Mouse (Mus musculus): ENCODE results near the gene Fam47e. TPM values are rescaled to one million over a fixed set of nuclear protein-coding genes. Genes with fewer than 3 reads are reported as not detected.

Fam47e gene
- polyA plus RNA-seq, 1 experiment from 2014 or later = 0.43 TPM

DNA sequence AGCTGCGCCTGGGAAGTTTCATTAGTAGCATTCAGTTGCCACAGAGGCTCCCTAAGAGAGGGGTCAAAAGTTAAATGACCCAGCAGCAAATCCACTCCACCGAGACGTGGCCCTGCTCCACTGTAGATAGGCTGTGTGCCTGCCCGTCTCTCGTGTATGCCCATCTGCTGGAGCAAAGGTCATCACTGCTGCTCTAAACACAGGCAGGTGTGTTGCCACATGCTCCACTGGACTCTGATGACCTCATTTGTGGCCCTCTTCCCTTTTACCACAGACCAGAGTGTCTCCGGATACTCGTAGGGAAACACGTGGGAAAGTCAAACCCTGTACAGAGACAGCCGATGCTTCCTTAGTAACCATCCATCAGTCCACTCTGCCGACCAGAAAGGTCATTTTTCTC is 31.1 kb downstream of the Fam47e start:
- H3K4me2 ChIP-seq (ENCODE audit: low read length) = no peak overlapping the region
- H3K9me3 ChIP-seq (ENCODE audit: control insufficient read depth, low read length) = no peaks in the 10 kb centered on the region
- no peak overlapping the region for H3K4me3 ChIP-seq (replicated peaks; ENCODE audit: low read length)
- WGBS = 73% methylated on average over 10 of the region's 10 CpGs
- no peaks in the 10 kb centered on the region for H3K27me3 ChIP-seq (replicated peaks; ENCODE audit: control insufficient read depth, insufficient read depth, low read length)
- no peaks in the 10 kb centered on the region for H3K36me3 ChIP-seq (ENCODE audit: control insufficient read depth, insufficient read depth)
- ATAC-seq = no peak
- H3K9ac ChIP-seq (replicated peaks; ENCODE audit: low read depth, low read length) = no peak overlapping the region
- H3K4me1 ChIP-seq (replicated peaks; ENCODE audit: control insufficient read depth, insufficient read depth, low read length) = no peaks in the 10 kb centered on the region
- H3K27ac ChIP-seq (ENCODE audit: low read length) = no peak overlapping the region

- Histone ChIP-seq H3K9me3 (ENCODE audit: control insufficient read depth, low read length) (no peaks in the 10 kb centered on the region), H3K27ac (ENCODE audit: low read length) (no peak overlapping the region), H3K36me3 (ENCODE audit: control insufficient read depth, insufficient read depth) (no peaks in the 10 kb centered on the region), H3K4me3 (replicated peaks; ENCODE audit: low read length) (no peak overlapping the region), H3K4me2 (ENCODE audit: low read length) (no peak overlapping the region), H3K4me1 (replicated peaks; ENCODE audit: control insufficient read depth, insufficient read depth, low read length) (no peaks in the 10 kb centered on the region), H3K27me3 (replicated peaks; ENCODE audit: control insufficient read depth, insufficient read depth, low read length) (no peaks in the 10 kb centered on the region), H3K9ac (replicated peaks; ENCODE audit: low read depth, low read length) (no peak overlapping the region)
- WGBS = 84% methylated on average over 5 of the region's 5 CpGs
- ATAC-seq = no peak
These were observed 40.2 kb downstream of the Fam47e start for GRCm38 (mm10) chr5:92595026-92595425.

GRCm38 (mm10) chr5:92596865-92597264 is 42.0 kb downstream of the Fam47e start:
- ATAC-seq = no peak
- WGBS = 92% methylated on average over 8 of the region's 8 CpGs
- Histone ChIP-seq H3K4me3 (replicated peaks; ENCODE audit: low read length) (no peak overlapping the region), H3K36me3 (ENCODE audit: control insufficient read depth, insufficient read depth) (no peaks in the 10 kb centered on the region), H3K9me3 (ENCODE audit: control insufficient read depth, low read length) (no peaks in the 10 kb centered on the region), H3K4me2 (ENCODE audit: low read length) (no peak overlapping the region), H3K4me1 (replicated peaks; ENCODE audit: control insufficient read depth, insufficient read depth, low read length) (no peaks in the 10 kb centered on the region), H3K27me3 (replicated peaks; ENCODE audit: control insufficient read depth, insufficient read depth, low read length) (no peaks in the 10 kb centered on the region), H3K9ac (replicated peaks; ENCODE audit: low read depth, low read length) (no peak overlapping the region), H3K27ac (ENCODE audit: low read length) (no peak overlapping the region)

DNA sequence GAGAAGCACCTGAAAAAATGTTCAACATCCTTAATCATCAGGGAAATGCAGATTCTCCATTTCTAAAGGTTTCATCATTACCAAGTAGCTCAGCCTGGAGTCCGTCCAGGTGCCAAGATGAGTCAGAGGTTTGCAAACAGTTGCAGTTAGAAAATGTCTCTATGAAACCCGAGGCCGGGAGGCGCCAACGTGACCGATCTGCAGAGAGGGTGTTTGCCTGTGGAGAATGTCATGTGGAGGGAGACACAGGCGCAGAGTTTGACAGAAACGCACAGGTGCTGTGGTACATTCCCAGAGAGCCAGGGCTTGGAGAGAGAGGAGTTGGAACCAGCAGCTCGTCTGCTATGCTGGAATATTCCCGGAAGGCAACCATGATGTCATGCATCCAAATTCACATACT is 44.2 kb downstream of the Fam47e start:
- no peaks in the 10 kb centered on the region for H3K27me3 ChIP-seq (replicated peaks; ENCODE audit: control insufficient read depth, insufficient read depth, low read length)
- H3K4me2 ChIP-seq (ENCODE audit: low read length) = no peak overlapping the region
- no peaks in the 10 kb centered on the region for H3K36me3 ChIP-seq (ENCODE audit: control insufficient read depth, insufficient read depth)
- H3K27ac ChIP-seq (ENCODE audit: low read length) = no peak overlapping the region
- no peak overlapping the region for H3K4me3 ChIP-seq (replicated peaks; ENCODE audit: low read length)
- H3K4me1 ChIP-seq (replicated peaks; ENCODE audit: control insufficient read depth, insufficient read depth, low read length) = peaks cover 10% of the 10 kb centered on the region
- 84% methylated on average over 10 of the region's 10 CpGs for WGBS
- no peaks in the 10 kb centered on the region for H3K9me3 ChIP-seq (ENCODE audit: control insufficient read depth, low read length)
- ATAC-seq = no peak
- no peak overlapping the region for H3K9ac ChIP-seq (replicated peaks; ENCODE audit: low read depth, low read length)

DNA sequence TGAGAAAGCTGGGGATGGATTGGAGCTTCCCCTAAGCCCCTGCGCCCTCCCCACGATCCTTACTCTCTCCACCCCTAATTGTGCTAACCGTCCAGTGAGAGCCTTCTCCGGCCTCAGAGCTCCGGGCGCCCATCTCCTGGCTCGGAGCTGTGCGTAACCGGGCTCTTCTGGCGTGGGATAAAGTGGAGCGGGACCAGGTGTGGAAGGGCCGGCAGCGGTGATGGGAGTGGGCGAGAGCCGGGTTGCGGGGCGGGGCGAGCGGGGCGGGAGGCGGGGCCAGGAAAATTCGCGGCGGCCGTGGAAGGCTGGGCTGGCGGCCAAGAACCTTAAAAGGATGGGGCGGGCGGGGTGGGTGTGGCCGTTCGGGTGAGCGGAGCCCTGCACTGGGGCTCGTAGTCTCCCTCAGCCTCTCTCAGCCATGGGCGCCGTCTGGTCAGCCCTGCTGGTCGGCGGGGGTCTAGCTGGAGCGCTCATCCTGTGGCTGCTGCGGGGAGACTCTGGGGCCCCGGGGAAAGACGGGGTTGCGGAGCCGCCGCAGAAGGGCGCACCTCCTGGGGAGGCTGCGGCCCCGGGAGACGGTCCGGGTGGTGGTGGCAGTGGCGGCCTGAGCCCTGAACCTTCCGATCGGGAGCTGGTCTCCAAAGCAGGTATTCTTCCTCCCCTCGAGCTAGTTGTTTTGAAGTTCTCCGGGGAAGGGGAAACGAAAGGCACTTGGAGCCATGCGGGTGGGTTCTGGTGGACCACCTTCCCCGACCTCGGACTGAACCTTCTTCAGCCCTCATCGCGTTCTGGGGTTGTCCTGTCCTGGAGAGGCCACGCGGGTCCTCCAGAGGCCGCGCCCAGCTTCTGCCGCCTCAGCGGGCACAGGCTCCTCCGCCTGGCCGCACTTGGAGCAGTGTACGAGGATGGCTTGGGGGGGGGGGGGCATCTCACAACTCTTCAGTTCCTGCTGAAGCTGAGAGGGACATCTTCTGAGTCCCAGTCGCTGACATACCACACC is 48.1 kb downstream of the Fam47e start, which contains the start of gene Stbd1:
Stbd1 (plus strand) TSS at position 351 of the 1,000 bp plus-strand sequence.
- peaks cover 10% of the 10 kb centered on the region for H3K4me1 ChIP-seq (replicated peaks; ENCODE audit: control insufficient read depth, insufficient read depth, low read length)
- no peaks in the 10 kb centered on the region for H3K27me3 ChIP-seq (replicated peaks; ENCODE audit: control insufficient read depth, insufficient read depth, low read length)
- under 1% methylated on average over 65 of the region's 69 CpGs for WGBS
- peak within 1 kb of the TSS; percentile 98 for H3K4me2 ChIP-seq (ENCODE audit: low read length)
- ATAC-seq = peak; percentile 89
- no peaks in the 10 kb centered on the region for H3K36me3 ChIP-seq (ENCODE audit: control insufficient read depth, insufficient read depth)
- no peak within 1 kb of the TSS for H3K27ac ChIP-seq (ENCODE audit: low read length)
- no peaks in the 10 kb centered on the region for H3K9me3 ChIP-seq (ENCODE audit: control insufficient read depth, low read length)
- peak within 1 kb of the TSS; percentile 73 for H3K4me3 ChIP-seq (replicated peaks; ENCODE audit: low read length)
- peak within 1 kb of the TSS; percentile 68 for H3K9ac ChIP-seq (replicated peaks; ENCODE audit: low read depth, low read length)

DNA sequence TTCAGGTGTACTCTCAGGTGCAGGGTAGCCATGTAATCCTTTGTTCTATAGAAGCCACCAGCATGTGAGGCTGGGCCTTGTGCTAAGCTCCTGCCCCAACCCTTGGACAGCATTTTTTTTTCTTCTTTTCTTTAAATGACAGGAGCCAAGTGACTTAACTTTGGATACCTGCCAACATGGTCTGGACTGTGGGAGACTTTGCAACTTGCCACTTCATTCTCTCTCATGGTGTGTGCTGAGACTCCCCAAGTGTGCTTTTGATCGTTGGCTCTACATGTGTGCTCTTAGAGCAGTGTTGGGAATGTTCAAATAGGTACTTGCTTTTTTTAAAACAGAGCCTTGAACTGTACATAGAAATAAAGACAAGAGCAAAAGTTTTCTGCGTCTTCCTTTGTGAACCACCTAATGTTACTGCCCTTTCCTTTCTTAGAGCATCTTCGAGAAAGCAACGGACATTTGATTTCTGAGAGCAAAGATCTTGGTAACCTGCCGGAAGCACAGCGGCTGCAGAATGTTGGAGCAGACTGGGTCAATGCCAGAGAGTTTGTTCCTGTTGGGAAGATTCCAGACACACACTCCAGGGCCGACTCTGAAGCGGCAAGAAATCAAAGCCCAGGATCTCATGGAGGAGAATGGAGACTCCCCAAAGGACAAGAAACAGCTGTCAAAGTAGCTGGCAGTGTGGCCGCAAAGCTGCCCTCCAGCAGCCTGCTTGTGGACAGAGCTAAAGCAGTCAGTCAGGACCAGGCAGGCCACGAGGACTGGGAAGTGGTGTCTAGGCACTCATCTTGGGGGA is 49.8 kb downstream of the Fam47e start:
- 61% methylated on average over 10 of the region's 10 CpGs for WGBS
- Histone ChIP-seq H3K4me1 (replicated peaks; ENCODE audit: control insufficient read depth, insufficient read depth, low read length) (peaks cover 10% of the 10 kb centered on the region), H3K9ac (replicated peaks; ENCODE audit: low read depth, low read length) (no peak overlapping the region), H3K4me3 (replicated peaks; ENCODE audit: low read length) (no peak overlapping the region), H3K27me3 (replicated peaks; ENCODE audit: control insufficient read depth, insufficient read depth, low read length) (no peaks in the 10 kb centered on the region), H3K27ac (ENCODE audit: low read length) (no peak overlapping the region), H3K36me3 (ENCODE audit: control insufficient read depth, insufficient read depth) (no peaks in the 10 kb centered on the region), H3K4me2 (ENCODE audit: low read length) (no peak overlapping the region), H3K9me3 (ENCODE audit: control insufficient read depth, low read length) (no peaks in the 10 kb centered on the region)
- no peak for ATAC-seq

- Histone ChIP-seq H3K9ac (replicated peaks; ENCODE audit: low read depth, low read length) (no peak overlapping the region), H3K4me1 (replicated peaks; ENCODE audit: control insufficient read depth, insufficient read depth, low read length) (peaks cover 6% of the 10 kb centered on the region), H3K27ac (ENCODE audit: low read length) (no peak overlapping the region), H3K27me3 (replicated peaks; ENCODE audit: control insufficient read depth, insufficient read depth, low read length) (no peaks in the 10 kb centered on the region), H3K4me3 (replicated peaks; ENCODE audit: low read length) (no peak overlapping the region), H3K9me3 (ENCODE audit: control insufficient read depth, low read length) (no peaks in the 10 kb centered on the region), H3K36me3 (ENCODE audit: control insufficient read depth, insufficient read depth) (no peaks in the 10 kb centered on the region), H3K4me2 (ENCODE audit: low read length) (no peak overlapping the region)
- WGBS = 80% methylated on average over 5 of the region's 5 CpGs
- no peak for ATAC-seq
These were observed 52.8 kb downstream of the Fam47e start for GRCm38 (mm10) chr5:92607492-92608229.

DNA sequence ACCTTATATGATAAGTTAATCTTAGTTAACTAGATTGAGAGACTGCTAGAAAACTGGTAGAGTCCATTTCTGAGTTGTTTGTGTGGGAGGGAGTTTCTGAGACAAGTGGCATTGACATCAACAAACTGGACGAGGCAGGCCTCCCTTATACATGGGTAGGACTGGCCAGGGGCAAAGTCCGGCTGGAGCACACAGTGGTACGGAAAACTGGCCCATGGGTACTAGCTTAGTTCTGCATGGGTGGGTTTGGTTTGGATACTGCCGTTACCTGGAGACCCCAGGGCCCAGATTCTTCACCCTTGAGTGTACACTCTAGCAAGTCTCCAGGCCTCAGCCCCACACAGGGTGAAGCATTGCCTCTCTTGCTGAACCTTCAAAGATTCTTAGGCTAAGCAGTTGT is 57.9 kb downstream of the Fam47e start:
- Histone ChIP-seq H3K9me3 (ENCODE audit: control insufficient read depth, low read length) (no peaks in the 10 kb centered on the region), H3K4me3 (replicated peaks; ENCODE audit: low read length) (no peak overlapping the region), H3K27ac (ENCODE audit: low read length) (no peak overlapping the region), H3K4me1 (replicated peaks; ENCODE audit: control insufficient read depth, insufficient read depth, low read length) (no peaks in the 10 kb centered on the region), H3K36me3 (ENCODE audit: control insufficient read depth, insufficient read depth) (no peaks in the 10 kb centered on the region), H3K27me3 (replicated peaks; ENCODE audit: control insufficient read depth, insufficient read depth, low read length) (no peaks in the 10 kb centered on the region), H3K9ac (replicated peaks; ENCODE audit: low read depth, low read length) (no peak overlapping the region), H3K4me2 (ENCODE audit: low read length) (no peak overlapping the region)
- no peak for ATAC-seq
- 93% methylated on average over 4 of the region's 4 CpGs for WGBS

GRCm38 (mm10) chr5:92621883-92622282 is 67.0 kb downstream of the Fam47e start:
- WGBS = 87% methylated on average over 5 of the region's 5 CpGs
- Histone ChIP-seq H3K4me1 (replicated peaks; ENCODE audit: control insufficient read depth, insufficient read depth, low read length) (no peaks in the 10 kb centered on the region), H3K9ac (replicated peaks; ENCODE audit: low read depth, low read length) (no peak overlapping the region), H3K4me3 (replicated peaks; ENCODE audit: low read length) (no peak overlapping the region), H3K27ac (ENCODE audit: low read length) (no peak overlapping the region), H3K27me3 (replicated peaks; ENCODE audit: control insufficient read depth, insufficient read depth, low read length) (no peaks in the 10 kb centered on the region), H3K9me3 (ENCODE audit: control insufficient read depth, low read length) (no peaks in the 10 kb centered on the region), H3K4me2 (ENCODE audit: low read length) (no peak overlapping the region), H3K36me3 (ENCODE audit: control insufficient read depth, insufficient read depth) (no peaks in the 10 kb centered on the region)
- no peak for ATAC-seq
